Mouse (Mus musculus): ENCODE measurements at regions not wholly inside any gene's neighbourhood (a gene's known extent, or its start where the extent isn't known, plus 50 kb on each side); places are given as distances from the start of the nearest gene placed in this dataset.

- TF ChIP-seq POLR2A (IDR thresholded peaks at IDR 0.05; ENCODE audit: insufficient read depth, low read length) (no peak), CTCF (IDR thresholded peaks at IDR 0.05; ENCODE audit: low read depth, low read length) (no peak), EP300 (IDR thresholded peaks at IDR 0.05; ENCODE audit: insufficient read depth, low read depth, low read length) (no peak)
Observed at GRCm38 (mm10) chr3:54617298-54617697, 75.3 kb upstream of the Supt20 start.
